Mouse (Mus musculus): Measurements from ENCODE around the gene Tacc2.

Tacc2 gene

GRCm38 (mm10) chr7:130732908-130733307, 155.7 kb downstream of the Tacc2 start:
- no peak for DNase-seq

GRCm38 (mm10) chr7:130733423-130733822, 156.2 kb downstream of the Tacc2 start:
- no peak for DNase-seq

- DNase-seq = no peak
Observed at GRCm38 (mm10) chr7:130734195-130734787, 157.1 kb downstream of the Tacc2 start.

DNA sequence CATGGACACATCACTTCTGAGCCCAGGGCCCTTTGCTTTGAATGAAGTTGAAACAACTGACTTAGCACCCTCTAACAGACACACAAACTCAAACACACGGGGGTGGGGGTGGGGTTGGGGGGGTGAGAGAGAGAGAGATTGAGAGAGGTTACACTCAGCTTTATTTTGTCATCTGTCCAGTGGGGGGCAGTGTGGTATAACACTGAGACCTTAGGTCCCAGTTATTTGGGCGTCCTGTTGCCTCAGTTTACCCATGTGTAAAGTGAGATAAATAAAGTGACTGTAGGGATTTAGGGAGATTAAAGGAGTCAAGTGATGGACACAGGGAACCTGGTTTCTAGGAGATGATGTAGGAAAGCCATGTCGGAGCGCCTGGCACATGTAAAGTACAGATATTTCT, 163.9 kb downstream of the Tacc2 start:
- no peak for DNase-seq

DNA sequence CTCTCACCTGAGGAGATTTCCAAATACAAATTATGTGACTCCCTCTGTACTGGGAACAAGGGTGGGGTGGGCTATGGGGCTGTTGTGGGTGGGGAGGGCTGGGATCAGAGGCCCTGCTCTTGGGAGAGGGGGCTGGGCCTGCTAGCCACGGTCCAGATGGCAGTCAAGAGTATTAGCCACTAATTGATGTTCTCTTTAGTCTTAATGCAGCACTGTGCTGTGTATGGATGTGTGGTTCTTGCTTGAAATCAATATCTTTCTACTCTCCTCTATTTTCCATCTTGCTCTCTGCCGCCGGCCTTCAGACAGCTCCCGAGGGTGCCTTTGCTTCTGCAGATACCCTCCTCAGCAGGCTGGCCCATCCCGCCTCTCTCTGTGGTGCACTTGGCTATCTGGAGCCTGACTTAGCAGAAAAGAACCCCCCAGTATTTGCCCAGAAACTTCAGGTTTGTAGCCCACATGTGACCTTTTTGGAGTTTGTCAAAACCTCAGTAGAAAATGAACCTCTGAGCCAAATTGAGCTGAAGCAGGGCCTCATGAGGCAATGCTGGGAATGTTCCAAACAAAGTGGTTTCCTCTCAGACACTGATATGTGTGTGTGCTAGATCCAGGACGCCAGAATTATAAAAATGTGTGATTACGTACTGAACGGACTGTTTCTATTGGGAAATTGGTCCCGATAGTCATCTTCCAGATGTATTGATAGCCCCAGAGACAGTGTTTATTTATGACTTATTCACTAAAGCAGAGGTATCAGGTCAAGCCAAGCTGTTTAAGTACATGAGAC, 166.2 kb downstream of the Tacc2 start:
- no peak for DNase-seq

- DNase-seq = no peak
Observed at GRCm38 (mm10) chr7:130749165-130749564, 171.9 kb downstream of the Tacc2 start.

DNA sequence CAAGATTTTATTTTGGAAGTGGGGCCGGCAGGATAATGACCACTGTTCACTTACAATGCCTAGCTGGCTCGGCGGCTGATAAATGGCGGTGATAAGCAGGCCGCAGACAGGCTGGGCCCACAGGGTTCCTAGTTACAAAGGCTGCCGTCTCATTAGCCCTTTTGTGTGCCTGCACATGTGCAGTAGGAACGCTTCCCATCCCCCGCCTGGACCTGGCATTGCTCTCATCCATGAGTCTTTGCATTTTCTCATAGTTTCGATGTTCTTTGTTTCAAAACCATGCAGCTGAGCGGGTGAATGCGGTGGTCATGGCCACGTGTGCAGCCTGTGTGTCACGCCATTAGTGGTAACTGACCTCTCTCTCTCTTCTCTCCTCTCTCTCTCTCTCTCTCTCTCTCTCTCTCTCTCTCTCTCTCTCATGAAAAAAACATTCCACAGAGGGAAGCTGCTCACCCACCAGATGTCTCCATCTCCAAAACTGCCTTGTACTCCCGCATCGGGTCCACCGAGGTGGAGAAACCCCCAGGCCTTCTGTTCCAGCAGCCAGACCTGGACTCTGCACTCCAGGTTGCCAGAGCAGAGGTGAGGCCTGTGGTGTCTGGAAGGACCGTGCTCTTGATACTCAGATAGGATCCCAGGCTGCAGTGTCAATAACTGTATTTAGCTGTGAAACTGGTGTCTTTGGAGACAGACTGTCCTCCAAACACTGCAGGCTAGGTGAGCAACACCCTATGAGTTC, 173.7 kb downstream of the Tacc2 start:
- DNase-seq = no peak

GRCm38 (mm10) chr7:130751678-130752077, 174.4 kb downstream of the Tacc2 start:
- DNase-seq = no peak

DNA sequence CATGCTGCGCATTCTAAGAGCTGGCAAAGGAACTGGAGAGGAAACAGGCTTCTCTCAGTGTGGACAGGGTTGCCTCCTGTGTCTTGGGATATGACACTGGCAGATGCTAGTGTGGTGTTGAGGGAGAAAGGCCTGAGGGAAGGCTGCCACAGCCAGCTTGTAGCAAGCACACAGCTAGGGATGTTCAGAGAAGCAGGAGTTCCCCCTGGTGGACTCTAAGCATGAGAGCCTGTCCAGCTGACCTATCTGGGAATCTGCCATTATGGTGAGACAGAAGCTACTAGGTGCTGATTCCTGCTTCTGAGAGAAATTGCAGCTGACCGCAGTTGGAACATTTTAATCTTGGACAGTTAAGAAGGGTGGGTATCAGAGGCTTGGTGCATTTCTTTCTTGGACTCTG, 177.6 kb downstream of the Tacc2 start:
- peak; percentile 57 for DNase-seq

- no peak for DNase-seq
Observed at GRCm38 (mm10) chr7:130756343-130756835, 179.2 kb downstream of the Tacc2 start.

- DNase-seq = no peak
Observed at GRCm38 (mm10) chr7:130757326-130757865, 180.2 kb downstream of the Tacc2 start.

DNA sequence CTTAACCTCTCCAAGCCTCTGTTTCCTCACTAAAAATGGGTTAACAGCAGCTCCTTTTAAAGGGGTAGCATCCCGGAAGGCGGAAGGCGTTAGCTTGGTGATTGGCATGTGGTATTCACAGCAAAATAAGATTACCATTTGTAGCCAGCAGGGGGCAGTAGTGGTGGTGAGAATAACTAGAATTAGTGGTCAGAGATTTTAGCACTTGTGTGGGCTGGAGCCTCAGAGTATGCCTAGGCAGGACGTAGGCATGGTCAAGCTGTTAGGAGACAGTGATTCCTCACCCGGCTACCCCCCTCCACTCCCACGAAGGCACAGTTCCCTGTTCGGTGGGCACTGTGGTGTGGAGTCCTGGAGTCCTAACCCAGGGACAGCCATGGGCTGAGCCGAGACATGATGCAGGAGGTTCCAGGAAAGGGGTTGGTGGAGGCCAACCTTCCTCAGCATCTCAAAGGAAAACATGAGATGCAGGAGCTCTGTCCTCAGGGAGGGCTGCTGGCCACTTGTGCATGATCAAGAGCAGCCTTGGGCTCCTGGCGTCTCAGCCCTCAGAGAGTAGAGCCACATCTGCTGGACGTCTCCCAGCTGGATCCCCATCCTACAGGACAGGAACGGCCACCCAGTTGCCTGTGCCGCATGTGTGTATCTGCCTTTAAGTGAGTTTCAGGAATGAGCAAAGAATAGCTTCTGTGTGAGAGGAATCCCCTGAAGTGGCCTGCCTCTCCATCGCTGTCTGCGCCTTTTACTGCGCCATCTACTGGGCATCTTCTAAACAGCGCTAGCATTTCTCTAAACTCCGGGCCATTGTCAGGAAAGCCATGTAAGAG, 185.0 kb downstream of the Tacc2 start:
- peak; percentile 65 for DNase-seq

DNA sequence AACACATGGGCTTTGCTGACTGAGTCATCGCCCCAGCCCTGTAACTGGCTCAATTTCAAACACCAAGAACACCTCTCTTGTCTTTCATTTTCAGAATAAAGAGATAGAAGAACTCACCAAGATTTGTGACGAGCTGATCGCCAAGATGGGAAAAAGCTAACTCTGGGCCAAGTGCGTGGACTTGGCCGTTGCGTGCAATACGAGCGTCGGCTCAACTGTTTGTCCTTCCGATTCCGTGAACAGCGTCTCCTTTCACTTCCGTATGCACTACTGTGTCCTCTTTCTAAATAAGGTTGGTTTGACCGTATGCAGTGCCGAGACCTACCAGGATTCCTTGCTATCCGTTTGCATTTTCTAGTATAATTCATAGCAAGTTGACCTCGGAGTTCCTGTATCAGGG, 186.9 kb downstream of the Tacc2 start:
- no peak for DNase-seq

DNA sequence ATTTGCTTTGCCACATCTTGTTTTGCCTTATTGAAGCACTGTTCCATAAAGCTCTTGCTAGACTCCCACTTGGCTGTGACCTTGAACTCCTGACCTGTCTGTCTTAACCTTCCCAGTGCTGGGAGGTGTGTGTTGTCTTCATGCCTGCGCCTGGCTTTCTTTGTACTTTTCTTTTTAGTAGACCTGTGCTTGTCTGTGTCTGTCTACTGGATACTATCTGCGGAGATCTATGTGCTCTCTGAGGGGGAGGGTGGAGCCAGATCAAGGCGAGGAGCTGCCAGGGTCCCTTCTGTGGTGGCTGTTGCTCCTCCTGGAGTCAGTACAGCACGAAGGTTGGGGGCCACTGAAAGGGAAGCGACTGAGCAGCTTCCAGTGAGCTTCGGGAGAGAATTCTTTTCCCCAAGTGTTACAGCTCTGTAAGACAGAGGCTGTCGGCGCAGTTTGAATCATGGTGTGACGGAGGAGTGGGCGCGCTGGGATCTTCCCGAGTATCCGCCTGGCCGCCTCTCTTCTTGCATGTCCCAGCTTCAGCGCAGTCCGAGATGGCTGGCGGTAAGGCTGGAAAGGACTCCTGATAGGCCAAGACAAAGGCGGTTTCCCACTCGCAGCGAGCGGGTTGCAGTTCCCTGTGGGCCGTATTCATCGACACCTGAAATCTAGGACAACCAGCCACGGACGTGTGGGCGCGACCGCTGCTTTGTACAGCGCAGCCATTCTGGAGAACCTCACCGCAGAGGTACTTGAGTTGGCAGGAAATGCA, 189.4 kb downstream of the Tacc2 start:
- DNase-seq = no peak

DNA sequence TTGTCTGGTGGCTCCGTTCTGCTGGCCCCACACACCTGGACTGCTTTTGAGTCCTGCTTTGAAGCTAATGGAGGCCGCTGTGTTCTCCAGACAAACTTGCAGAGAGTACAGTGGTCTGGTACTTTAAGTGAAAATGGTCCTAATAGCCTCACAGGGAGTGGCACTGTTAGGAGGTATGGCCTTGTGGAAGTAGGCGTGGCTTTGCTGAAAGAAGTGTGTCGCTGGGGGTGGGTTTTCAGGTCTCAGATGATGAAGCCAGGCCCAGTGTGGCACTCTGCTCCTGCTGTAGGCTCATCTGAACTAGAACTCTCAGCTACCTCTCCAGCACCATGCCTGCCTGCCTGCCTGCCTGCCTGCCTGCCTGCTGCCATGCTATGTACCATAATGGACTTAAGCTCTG, 190.9 kb downstream of the Tacc2 start:
- DNase-seq = no peak

DNA sequence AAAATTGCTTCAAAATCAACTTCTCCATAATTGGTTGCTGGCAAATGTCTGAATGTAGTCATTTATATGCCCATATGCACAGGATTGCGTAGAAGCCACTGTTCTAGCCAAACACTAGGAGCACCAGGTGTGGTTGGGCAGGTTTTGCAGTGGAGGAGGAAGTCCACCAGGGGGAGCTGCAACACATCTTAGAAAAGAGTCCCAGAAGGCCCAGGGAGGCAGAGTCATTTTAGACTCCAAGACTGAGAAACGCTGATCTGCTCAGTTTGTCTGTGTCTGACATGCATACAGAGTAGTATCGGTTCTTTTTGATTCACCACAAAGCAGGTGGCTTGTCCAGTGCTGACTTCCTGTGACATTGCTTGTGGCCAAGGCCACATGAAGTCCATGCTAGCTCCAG, 193.5 kb downstream of the Tacc2 start:
- peak; percentile 75 for DNase-seq

DNA sequence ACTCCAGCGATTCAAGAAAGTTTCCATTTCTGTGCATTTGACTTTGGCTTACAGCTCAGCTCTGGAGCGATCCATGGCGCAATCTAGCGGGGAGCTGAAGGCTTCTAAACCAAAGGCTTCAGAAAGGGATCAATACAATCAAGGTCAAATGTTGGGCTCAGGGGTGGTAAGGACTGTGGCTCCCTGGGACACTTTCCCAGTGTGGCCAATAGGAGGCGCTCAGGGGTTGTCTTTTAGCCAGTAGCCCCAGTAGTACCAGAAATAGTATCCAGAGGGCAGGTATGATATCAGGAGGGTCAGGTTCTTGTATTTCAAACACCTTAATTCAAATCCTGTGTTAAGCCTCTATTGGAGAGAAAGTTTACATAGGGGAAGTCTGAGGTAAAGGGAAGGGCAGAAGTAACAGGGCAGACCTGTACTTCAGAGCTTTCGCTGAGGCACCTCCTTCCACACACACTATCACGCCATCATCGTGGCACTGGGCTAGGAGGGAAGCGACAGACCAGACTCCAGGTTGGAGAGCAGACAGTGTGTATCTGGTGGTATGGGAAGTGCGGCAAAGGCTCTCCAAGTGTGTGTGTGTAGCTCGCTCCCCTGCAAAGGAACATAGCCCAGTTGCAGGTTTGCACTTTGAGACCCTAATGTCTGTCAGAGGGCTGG, 196.1 kb downstream of the Tacc2 start:
- no peak for DNase-seq

- no peak for DNase-seq
Observed at GRCm38 (mm10) chr7:130773914-130774630, 196.8 kb downstream of the Tacc2 start, which contains the start of gene Btbd16. Gene Btbd16 (plus strand): TSS chr7:130774069.

GRCm38 (mm10) chr7:130780866-130781419, 203.7 kb downstream of the Tacc2 start:
- no peak for DNase-seq

DNA sequence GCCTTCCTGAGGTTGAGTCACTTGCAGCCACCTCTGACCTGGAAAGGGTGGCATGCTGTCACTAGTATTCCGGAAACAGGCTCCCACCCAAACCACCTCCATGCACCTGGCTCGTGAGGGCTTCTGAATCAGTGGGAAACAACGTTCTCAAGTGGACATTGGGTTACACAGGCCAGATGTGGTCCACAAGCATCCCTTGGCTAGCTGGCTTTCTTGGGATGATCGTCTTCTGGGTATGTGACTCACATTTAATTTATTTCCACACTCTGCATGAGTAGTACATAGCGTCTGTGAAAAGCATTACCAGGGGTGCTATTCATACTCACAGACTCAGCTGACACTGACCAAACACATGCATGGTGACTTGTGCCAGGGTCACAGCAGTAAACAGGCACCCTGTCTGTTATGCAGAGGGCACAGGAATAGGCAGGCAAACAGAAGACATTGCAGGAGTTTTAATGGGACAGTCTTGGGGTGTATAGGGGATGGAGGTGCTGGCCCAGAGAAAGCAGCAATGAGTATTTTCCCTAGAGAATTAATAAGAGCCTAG, 205.3 kb downstream of the Tacc2 start:
- no peak for DNase-seq
